Mouse (Mus musculus): Measurements from ENCODE around the gene Ptges2. TPM values are rescaled to one million over a fixed set of nuclear protein-coding genes. Genes with fewer than 3 reads are reported as not detected.
A peak's percentile ranks its signal among the peaks of the same experiment; 100 is the strongest.

The Ptges2 gene
- polyA plus RNA-seq, 1 experiment from 2014 or later = 54.2 TPM

- no peak for ATAC-seq (replicated peaks)
- Histone ChIP-seq H3K36me3 (replicated peaks) (peaks cover 56% of the 10 kb centered on the region), H3K9me3 (no peaks in the 10 kb centered on the region), H3K4me3 (no peak overlapping the region), H3K4me1 (peaks cover 24% of the 10 kb centered on the region), H3K27ac (no peak overlapping the region), H3K9ac (no peak overlapping the region), H3K4me2 (no peak overlapping the region), H3K27me3 (replicated peaks) (no peaks in the 10 kb centered on the region)
- 91% methylated on average over 12 of the region's 12 CpGs for WGBS
These were observed 24.4 kb downstream of the Ptges2 start for GRCm38 (mm10) chr2:32420066-32420608.

GRCm38 (mm10) chr2:32420647-32421046 lies 25.0 kb downstream of the Ptges2 start:
- no peak for ATAC-seq (replicated peaks)
- H3K9ac ChIP-seq = no peak overlapping the region
- 85% methylated on average over 6 of the region's 6 CpGs for WGBS
- H3K4me2 ChIP-seq = no peak overlapping the region
- H3K27me3 ChIP-seq (replicated peaks) = no peaks in the 10 kb centered on the region
- no peak overlapping the region for H3K4me3 ChIP-seq
- H3K36me3 ChIP-seq (replicated peaks) = peaks cover 51% of the 10 kb centered on the region
- peaks cover 24% of the 10 kb centered on the region for H3K4me1 ChIP-seq
- no peaks in the 10 kb centered on the region for H3K9me3 ChIP-seq
- no peak overlapping the region for H3K27ac ChIP-seq

- Histone ChIP-seq H3K9me3 (no peaks in the 10 kb centered on the region), H3K27me3 (replicated peaks) (no peaks in the 10 kb centered on the region), H3K9ac (no peak overlapping the region), H3K36me3 (replicated peaks) (peaks cover 41% of the 10 kb centered on the region), H3K27ac (no peak overlapping the region), H3K4me1 (peaks cover 24% of the 10 kb centered on the region), H3K4me2 (no peak overlapping the region), H3K4me3 (no peak overlapping the region)
- no peak for ATAC-seq (replicated peaks)
- 94% methylated on average over 6 of the region's 6 CpGs for WGBS
These were observed 26.2 kb downstream of the Ptges2 start for GRCm38 (mm10) chr2:32421851-32422251.

GRCm38 (mm10) chr2:32423481-32424331 lies 28.0 kb downstream of the Ptges2 start:
- WGBS = 4% methylated on average over 14 of the region's 14 CpGs
- H3K4me3 ChIP-seq = peak overlapping the region; percentile 38
- no peaks in the 10 kb centered on the region for H3K9me3 ChIP-seq
- H3K27me3 ChIP-seq (replicated peaks) = no peaks in the 10 kb centered on the region
- peak; percentile 77 for ATAC-seq (replicated peaks)
- peak overlapping the region; percentile 77 for H3K27ac ChIP-seq
- peak overlapping the region; percentile 46 for H3K9ac ChIP-seq
- peaks cover 23% of the 10 kb centered on the region for H3K36me3 ChIP-seq (replicated peaks)
- H3K4me2 ChIP-seq = peak overlapping the region; percentile 56
- peaks cover 39% of the 10 kb centered on the region for H3K4me1 ChIP-seq

GRCm38 (mm10) chr2:32424796-32425195 lies 29.1 kb downstream of the Ptges2 start:
- Histone ChIP-seq H3K27me3 (replicated peaks) (no peaks in the 10 kb centered on the region), H3K9me3 (no peaks in the 10 kb centered on the region), H3K4me3 (no peak overlapping the region), H3K4me2 (no peak overlapping the region), H3K27ac (peak overlapping the region; percentile 77; the same call in 1 of the 2 replicates), H3K4me1 (peaks cover 50% of the 10 kb centered on the region), H3K9ac (no peak overlapping the region), H3K36me3 (replicated peaks) (peaks cover 12% of the 10 kb centered on the region)
- ATAC-seq (replicated peaks) = no peak
- 34% methylated on average over 3 of the region's 3 CpGs for WGBS

- Histone ChIP-seq H3K9me3 (no peaks in the 10 kb centered on the region), H3K4me3 (no peak overlapping the region), H3K4me1 (peaks cover 58% of the 10 kb centered on the region), H3K27me3 (replicated peaks) (no peaks in the 10 kb centered on the region), H3K27ac (no peak overlapping the region), H3K9ac (no peak overlapping the region), H3K36me3 (replicated peaks) (peaks cover 6% of the 10 kb centered on the region), H3K4me2 (no peak overlapping the region)
- ATAC-seq (replicated peaks) = no peak
- WGBS = 64% methylated on average over 5 of the region's 5 CpGs
These were observed 29.9 kb downstream of the Ptges2 start for GRCm38 (mm10) chr2:32425568-32425967.

GRCm38 (mm10) chr2:32426141-32426540 lies 30.4 kb downstream of the Ptges2 start:
- Histone ChIP-seq H3K27ac (no peak overlapping the region), H3K9ac (no peak overlapping the region), H3K27me3 (replicated peaks) (no peaks in the 10 kb centered on the region), H3K4me3 (no peak overlapping the region), H3K36me3 (replicated peaks) (0 out of 2 replicates have a peak, but pooled peaks cover under 1% of the 10 kb centered on the region), H3K4me1 (peaks cover 58% of the 10 kb centered on the region), H3K9me3 (no peaks in the 10 kb centered on the region), H3K4me2 (no peak overlapping the region)
- ATAC-seq (replicated peaks) = no peak
- 97% methylated on average over 1 of the region's 1 CpGs for WGBS

GRCm38 (mm10) chr2:32427720-32428119 lies 32.0 kb downstream of the Ptges2 start:
- peak overlapping the region; percentile 55 for H3K4me3 ChIP-seq
- 84% methylated on average over 5 of the region's 5 CpGs for WGBS
- peaks cover 67% of the 10 kb centered on the region for H3K4me1 ChIP-seq
- H3K4me2 ChIP-seq = peak overlapping the region; percentile 81
- H3K9me3 ChIP-seq = no peaks in the 10 kb centered on the region
- no peaks in the 10 kb centered on the region for H3K27me3 ChIP-seq (replicated peaks)
- no peak for ATAC-seq (replicated peaks)
- H3K36me3 ChIP-seq (replicated peaks) = no peaks in the 10 kb centered on the region
- peak overlapping the region; percentile 80 for H3K27ac ChIP-seq
- H3K9ac ChIP-seq = 0 out of 2 replicates have a peak overlapping the region, but pooled peaks have one; percentile 8

- H3K9ac ChIP-seq = peak overlapping the region; percentile 48
- no peaks in the 10 kb centered on the region for H3K9me3 ChIP-seq
- ATAC-seq (replicated peaks) = peak; percentile 69
- H3K4me2 ChIP-seq = peak overlapping the region; percentile 81
- peak overlapping the region; percentile 80 for H3K27ac ChIP-seq
- H3K27me3 ChIP-seq (replicated peaks) = no peaks in the 10 kb centered on the region
- H3K4me1 ChIP-seq = peaks cover 61% of the 10 kb centered on the region
- no peaks in the 10 kb centered on the region for H3K36me3 ChIP-seq (replicated peaks)
- 27% methylated on average over 8 of the region's 8 CpGs for WGBS
- peak overlapping the region; percentile 55 for H3K4me3 ChIP-seq
These were observed 32.6 kb downstream of the Ptges2 start for GRCm38 (mm10) chr2:32428262-32428722.

GRCm38 (mm10) chr2:32429215-32429891 lies 33.7 kb downstream of the Ptges2 start:
- peak overlapping the region; percentile 48 for H3K9ac ChIP-seq
- peaks cover 50% of the 10 kb centered on the region for H3K4me1 ChIP-seq
- 59% methylated on average over 4 of the region's 4 CpGs for WGBS

GRCm38 (mm10) chr2:32430701-32431676 lies 35.3 kb downstream of the Ptges2 start:
- no peaks in the 10 kb centered on the region for H3K9me3 ChIP-seq
- peak; percentile 96 for ATAC-seq (replicated peaks)
- no peaks in the 10 kb centered on the region for H3K36me3 ChIP-seq (replicated peaks)
- peak overlapping the region; percentile 67 for H3K9ac ChIP-seq
- H3K4me2 ChIP-seq = peak overlapping the region; percentile 81
- H3K4me1 ChIP-seq = peaks cover 46% of the 10 kb centered on the region
- H3K27me3 ChIP-seq (replicated peaks) = no peaks in the 10 kb centered on the region
- WGBS = 5% methylated on average over 18 of the region's 18 CpGs
- peak overlapping the region; percentile 95 for H3K27ac ChIP-seq
- H3K4me3 ChIP-seq = peak overlapping the region; percentile 55

More at GRCm38 (mm10) chr2:32429215-32429891, 33.7 kb downstream of the Ptges2 start:
- ATAC-seq (replicated peaks) = no peak
- Histone ChIP-seq H3K36me3 (replicated peaks) (no peaks in the 10 kb centered on the region), H3K27me3 (replicated peaks) (no peaks in the 10 kb centered on the region), H3K4me3 (peak overlapping the region; percentile 55), H3K27ac (peak overlapping the region; percentile 80), H3K4me2 (peak overlapping the region; percentile 81), H3K9me3 (no peaks in the 10 kb centered on the region)
